ENCODE assay signal across 12 mouse cellular contexts in genomic region chr11:118721898-118722297, GRCm38 (mm10).
"Had no signal": no experiment of that assay in that cellular context is flagged by ENCODE, and none has a peak within 500 bp of the region (broad histone marks: within the 10 kb centered on the region; RNA-seq: fewer than 3 reads in every experiment).

No protein-coding gene starts in this region.

- H3K9ac ChIP-seq: kidney, embryonic 15.5 days; lung, embryonic 15.5 days; stomach, embryonic 15.5 days had no signal

- H3K4me1 ChIP-seq: stomach, embryonic 15.5 days had no signal

- H3K4me2 ChIP-seq: kidney, embryonic 15.5 days; liver, embryonic 11.5 days; lung, embryonic 15.5 days; midbrain, embryonic 11.5 days; stomach, embryonic 15.5 days had no signal

- ATAC-seq: midbrain, embryonic 16.5 days had no signal

- H3K27ac ChIP-seq: kidney, embryonic 15.5 days; lung, embryonic 15.5 days; stomach, embryonic 15.5 days had no signal

- H3K36me3 ChIP-seq: kidney, embryonic 15.5 days; lung, embryonic 15.5 days; stomach, embryonic 15.5 days had no signal

- H3K4me3 ChIP-seq: kidney, embryonic 15.5 days; lung, embryonic 15.5 days; stomach, embryonic 15.5 days had no signal

- H3K9me3 ChIP-seq: kidney, embryonic 15.5 days; lung, embryonic 15.5 days; stomach, embryonic 15.5 days had no signal

- H3K27me3 ChIP-seq: lung, embryonic 15.5 days; stomach, embryonic 15.5 days had no signal

- DNase-seq: kidney, adult 2 months; kidney, postnatal 14 days; left cerebral cortex, postnatal 4 days; lung, postnatal 4 days; right cerebral cortex, postnatal 14 days; thymus, postnatal 4 days had no signal
